Mouse (Mus musculus) hindbrain, embryonic 11.5 days (tissue): ENCODE measurements around the gene Pcgf5. TPM values are rescaled to one million over a fixed set of nuclear protein-coding genes. Genes with fewer than 3 reads are reported as not detected.
"Not testable (repeated sequence)": the region's sequence is repeated elsewhere in the genome, so short reads cannot be mapped to it uniquely, and the experiment has no call there.

ENCODE experiments used
- ATAC-seq: fragments of 200-750 bp; cut with Nextera tagmentation; 2 replicates; pipeline ENCODE4 v1.8.0; 2017; ENCODE audit warnings: mild to moderate bottlenecking, moderate TSS enrichment, moderate library complexity; ENCODE audit not compliant: low FRiP score
- DNase-seq: peaks from one replicate; pipeline ENCODE4 v3.0.0-alpha.2; 2015; ENCODE audit warnings: low spot score
- H3K27ac ChIP-seq: fragments of 300-500 bp; sonication (generic); 2 replicates; pipeline ENCODE4 v1.5.1; 2014; ENCODE audit warnings: mild to moderate bottlenecking, low read depth, low read length
- H3K27me3 ChIP-seq: fragments of 300-500 bp; sonication (generic); 2 replicates; pipeline ENCODE4 v1.6.1; 2014; ENCODE audit warnings: mild to moderate bottlenecking, low read length, moderate library complexity, mixed read lengths; ENCODE audit not compliant: control insufficient read depth, insufficient read depth
- H3K36me3 ChIP-seq: fragments of 300-500 bp; sonication (generic); 2 replicates; pipeline ENCODE4 v1.6.1; 2014; ENCODE audit warnings: mild to moderate bottlenecking, low read length, moderate library complexity, mixed read lengths; ENCODE audit not compliant: control insufficient read depth, insufficient read depth
- H3K4me1 ChIP-seq: fragments of 300-500 bp; sonication (generic); replicated peaks from 2 replicates; pipeline ENCODE4 v1.6.1; 2014; ENCODE audit warnings: low read length, mixed read lengths; ENCODE audit not compliant: control insufficient read depth, insufficient read depth
- H3K4me2 ChIP-seq: fragments of 300-500 bp; sonication (generic); replicated peaks from 2 replicates; pipeline ENCODE4 v1.6.1; 2014; ENCODE audit warnings: mild to moderate bottlenecking, low read depth, low read length
- H3K4me3 ChIP-seq: fragments of 300-500 bp; sonication (generic); 2 replicates; pipeline ENCODE4 v1.5.1; 2014; ENCODE audit warnings: low read depth, low read length
- H3K9ac ChIP-seq: fragments of 300-500 bp; sonication (generic); 2 replicates; pipeline ENCODE4 v1.6.1; 2014; ENCODE audit warnings: low read depth, low read length
- H3K9me3 ChIP-seq: fragments of 300-500 bp; sonication (generic); 2 replicates; pipeline ENCODE4 v1.6.1; 2016; ENCODE audit warnings: low read length; ENCODE audit not compliant: control insufficient read depth
- WGBS: fragments of 180-500 bp; shearing (Covaris S2); extraction: QIAGEN DNeasy Blood & Tissue Kit; methylation state at CpG from one replicate; pipeline ENCODE4 v1.1.7; 2014; 5-methylcytosine and 5-hydroxymethylcytosine counted together
- polyA plus RNA-seq: library from polyadenylated mRNA; unstranded; fragments of >200 nt; fragmentation: Nextera tagmentation; extraction: Ambion mirVana; gene quantifications from 2 replicates; pipeline ENCODE4 v1.2.1, GENCODE M21; 2014

Gene Pcgf5
- polyA plus RNA-seq, 1 experiment from 2014 or later = 11.0 TPM

DNA sequence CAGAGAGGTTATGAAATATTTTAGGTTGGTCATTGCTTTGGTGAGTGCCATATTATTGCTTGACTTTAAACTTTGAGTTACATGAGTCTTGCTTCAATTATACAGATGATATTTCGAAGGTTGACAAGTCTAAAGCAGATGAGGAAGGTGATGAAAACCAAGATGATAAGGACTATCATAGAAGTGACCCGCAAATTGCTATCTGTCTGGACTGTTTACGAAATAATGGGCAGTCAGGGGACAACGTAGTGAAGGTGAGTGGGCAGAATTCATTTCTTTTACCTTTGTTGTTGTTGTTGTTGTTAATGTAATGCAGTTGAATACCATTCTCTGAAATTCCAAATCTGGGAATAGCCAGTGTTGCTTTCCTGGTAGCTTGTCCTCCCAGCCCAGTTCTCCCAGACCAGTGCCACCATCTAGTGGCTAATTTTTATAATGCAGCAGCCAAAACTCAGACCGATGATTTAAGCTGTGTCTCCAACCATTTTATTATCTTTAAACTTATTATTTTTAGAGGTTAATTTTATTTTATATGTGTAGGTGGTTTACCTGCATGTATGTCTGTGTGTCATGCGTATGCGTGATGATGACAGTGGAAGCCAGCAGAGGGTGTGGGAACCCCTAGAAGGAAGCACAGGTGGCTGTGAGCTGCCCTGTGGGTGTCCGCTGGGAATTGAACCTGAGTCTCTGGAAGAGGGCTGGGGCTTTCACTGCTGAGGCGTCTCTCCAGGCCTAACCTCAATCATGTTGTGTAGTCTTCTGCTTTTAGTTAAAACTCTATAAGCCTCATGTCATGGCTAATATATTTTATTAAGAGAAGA lies 92.0 kb downstream of the Pcgf5 start:
- 55% methylated on average over 9 of the region's 9 CpGs for WGBS
- Histone ChIP-seq H3K27me3 (no peaks in the 10 kb centered on the region), H3K4me1 (no peaks in the 10 kb centered on the region), H3K4me2 (no peak overlapping the region), H3K27ac (no peak overlapping the region), H3K4me3 (no peak overlapping the region), H3K36me3 (no peaks in the 10 kb centered on the region), H3K9ac (no peak overlapping the region; the same call in 1 of the 2 replicates), H3K9me3 (no peaks in the 10 kb centered on the region)
- peak; percentile 61; the same call in 1 of the 2 replicates for ATAC-seq
- peak; percentile 74 for DNase-seq

DNA sequence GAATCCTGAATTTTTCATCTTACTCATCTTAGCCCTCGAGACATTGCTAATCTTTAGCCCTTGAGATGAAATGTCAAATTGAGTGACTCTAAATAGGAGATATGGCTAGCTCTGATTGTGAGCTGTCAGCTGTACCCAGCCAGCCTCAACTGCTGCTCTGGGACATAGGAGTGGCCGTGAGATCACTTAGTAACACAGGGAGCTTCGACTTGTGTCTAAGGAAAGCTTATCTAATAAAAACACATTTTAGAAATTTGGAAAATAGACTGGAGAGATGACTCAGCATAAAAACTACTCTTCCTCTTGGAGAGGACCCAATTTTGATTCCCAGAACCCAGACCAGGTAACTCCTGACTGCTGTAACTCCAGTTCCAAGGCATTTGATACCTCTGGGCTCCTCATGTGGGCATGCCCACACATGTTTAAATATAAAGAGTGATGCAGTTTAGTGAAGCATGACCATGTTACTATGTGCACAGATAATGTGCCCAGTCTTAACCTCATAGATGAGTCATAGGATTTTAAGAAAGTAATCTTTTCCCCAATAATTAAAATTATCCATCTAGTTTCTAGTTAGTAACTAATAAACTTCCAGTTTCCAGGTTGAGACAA lies 103.0 kb downstream of the Pcgf5 start:
- Histone ChIP-seq H3K9me3 (no peaks in the 10 kb centered on the region), H3K36me3 (no peaks in the 10 kb centered on the region), H3K4me2 (no peak overlapping the region), H3K27me3 (no peaks in the 10 kb centered on the region), H3K9ac (no peak overlapping the region), H3K4me3 (no peak overlapping the region), H3K4me1 (no peaks in the 10 kb centered on the region), H3K27ac (no peak overlapping the region)
- DNase-seq (no peak), ATAC-seq (no peak)
- 93% methylated on average over 3 of the region's 3 CpGs for WGBS

DNA sequence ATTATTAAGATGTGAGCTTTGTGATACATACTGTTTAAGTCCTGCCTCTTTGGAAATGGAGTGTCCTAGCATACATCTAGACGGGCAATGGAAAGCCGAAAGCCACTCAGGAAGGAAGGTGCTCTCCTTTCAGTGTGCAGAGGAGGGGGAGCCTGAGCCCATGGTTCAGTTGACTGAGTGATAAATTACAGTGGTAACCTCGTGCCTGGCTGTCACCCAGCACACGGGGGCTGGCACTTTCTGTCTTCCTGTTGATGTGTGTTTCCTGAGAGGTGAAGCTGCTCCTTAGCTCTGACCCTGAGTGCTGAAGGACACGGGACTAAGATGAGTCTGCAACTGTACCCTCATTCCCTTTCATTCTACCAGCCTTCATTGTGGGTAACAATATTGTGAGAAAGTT lies 103.6 kb downstream of the Pcgf5 start:
- Histone ChIP-seq H3K4me2 (no peak overlapping the region), H3K9me3 (no peaks in the 10 kb centered on the region), H3K36me3 (no peaks in the 10 kb centered on the region), H3K4me3 (no peak overlapping the region), H3K27ac (no peak overlapping the region), H3K9ac (no peak overlapping the region), H3K4me1 (no peaks in the 10 kb centered on the region), H3K27me3 (no peaks in the 10 kb centered on the region)
- WGBS = 53% methylated on average over 5 of the region's 5 CpGs
- ATAC-seq (no peak), DNase-seq (no peak)

DNA sequence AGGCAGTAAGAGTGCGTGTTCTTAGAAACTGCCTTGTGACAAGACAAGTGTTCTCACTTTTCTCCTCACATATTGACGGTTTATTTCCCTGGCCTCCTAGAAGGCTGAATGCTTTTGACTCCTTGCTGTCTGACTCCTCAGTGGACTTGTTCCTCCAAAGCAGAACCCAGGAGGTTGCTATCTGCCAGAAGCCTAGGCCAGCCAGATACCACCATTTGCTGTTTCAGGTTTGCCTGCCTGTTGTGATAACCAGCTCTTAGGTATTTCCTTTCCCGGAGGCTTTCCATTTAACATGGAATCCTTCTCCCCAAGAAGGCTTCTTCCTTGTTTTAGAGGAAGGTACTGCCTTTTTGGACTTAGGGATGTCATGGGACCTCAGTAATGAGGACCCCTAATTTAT lies 104.1 kb downstream of the Pcgf5 start:
- H3K9ac ChIP-seq, H3K36me3 ChIP-seq, H3K4me2 ChIP-seq, DNase-seq, H3K4me3 ChIP-seq, ATAC-seq, H3K27ac ChIP-seq, H3K4me1 ChIP-seq, H3K9me3 ChIP-seq, H3K27me3 ChIP-seq: not testable (repeated sequence)
- 83% methylated on average over 3 of the region's 3 CpGs for WGBS

DNA sequence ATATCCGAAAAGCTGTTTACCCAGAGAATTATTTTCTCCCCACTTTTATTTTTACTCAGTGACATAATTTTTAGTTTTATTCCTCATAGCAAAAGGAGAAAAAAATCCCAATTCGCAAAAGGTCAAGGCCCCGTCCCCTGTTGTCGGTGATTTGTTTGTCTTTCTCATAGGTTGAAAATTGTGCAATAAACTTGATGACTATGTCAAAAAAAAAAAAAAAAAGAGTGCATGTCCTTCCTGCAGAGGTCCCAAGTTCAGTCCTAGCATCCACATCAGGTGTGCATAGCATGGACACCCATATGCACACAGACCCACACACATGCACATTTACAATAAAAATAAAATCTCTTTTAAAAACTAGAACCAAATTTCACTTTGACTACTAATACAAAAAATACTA lies 105.3 kb downstream of the Pcgf5 start:
- H3K27me3 ChIP-seq = no peaks in the 10 kb centered on the region

DNA sequence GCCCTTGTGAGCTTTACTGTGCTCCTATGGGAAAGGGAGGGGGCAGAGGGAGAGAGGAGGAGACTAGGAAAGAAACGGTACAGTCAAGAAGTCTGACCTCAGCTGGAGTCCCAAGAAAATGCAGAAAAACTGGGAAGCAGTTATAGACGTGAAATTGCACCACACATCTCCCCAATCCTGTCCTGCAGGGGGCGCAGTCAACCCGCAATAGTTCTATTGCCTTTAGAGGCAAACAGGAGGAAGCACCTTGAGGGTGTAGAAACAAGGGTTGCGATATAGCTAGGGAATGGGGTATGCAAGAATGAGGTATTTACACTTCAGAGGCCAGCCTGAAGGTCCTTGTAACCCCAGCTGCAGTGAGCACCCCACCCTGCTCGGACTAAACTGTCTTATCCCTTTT lies 122.0 kb downstream of the Pcgf5 start:
- H3K27me3 ChIP-seq = no peaks in the 10 kb centered on the region
- no peaks in the 10 kb centered on the region for H3K36me3 ChIP-seq
- no peak for ATAC-seq
- no peak overlapping the region for H3K4me3 ChIP-seq
- H3K9me3 ChIP-seq = no peaks in the 10 kb centered on the region
- H3K4me2 ChIP-seq = no peak overlapping the region
- H3K9ac ChIP-seq = no peak overlapping the region
- H3K27ac ChIP-seq = no peak overlapping the region
- no peaks in the 10 kb centered on the region for H3K4me1 ChIP-seq
- 12% methylated on average over 6 of the region's 6 CpGs for WGBS
- peak; percentile 58 for DNase-seq

More for the DNA sequence above, 105.3 kb downstream of the Pcgf5 start:
- 90% methylated on average over 4 of the region's 4 CpGs for WGBS
- Histone ChIP-seq H3K4me1 (no peaks in the 10 kb centered on the region), H3K4me2 (no peak overlapping the region), H3K9me3 (no peaks in the 10 kb centered on the region), H3K27ac (no peak overlapping the region), H3K4me3 (no peak overlapping the region), H3K9ac (no peak overlapping the region), H3K36me3 (no peaks in the 10 kb centered on the region)
- no peak for ATAC-seq
- DNase-seq = no peak

DNA sequence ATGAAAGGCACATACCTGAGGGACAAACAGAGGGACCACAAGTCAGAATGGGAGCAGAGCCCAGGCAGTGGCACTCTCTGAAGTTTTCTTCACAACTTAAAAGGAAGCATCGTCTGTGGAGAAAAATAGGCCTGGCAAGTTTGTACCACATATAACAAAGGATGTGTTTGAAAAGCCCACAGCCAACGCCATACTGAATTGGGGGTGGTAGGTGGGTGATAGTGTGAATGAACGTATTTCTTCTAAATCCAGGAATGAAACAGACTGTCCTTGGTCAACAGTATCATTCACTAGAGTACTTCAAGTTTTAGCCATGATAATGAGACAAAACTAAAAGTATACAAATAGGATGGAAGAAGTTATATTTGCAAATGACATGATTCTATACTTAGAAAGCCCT lies 123.2 kb downstream of the Pcgf5 start:
- Histone ChIP-seq H3K4me3 (no peak overlapping the region), H3K4me2 (no peak overlapping the region), H3K36me3 (no peaks in the 10 kb centered on the region), H3K27me3 (no peaks in the 10 kb centered on the region), H3K9me3 (no peaks in the 10 kb centered on the region), H3K27ac (no peak overlapping the region), H3K9ac (no peak overlapping the region), H3K4me1 (no peaks in the 10 kb centered on the region)
- WGBS = 84% methylated on average over 3 of the region's 3 CpGs
- no peak for DNase-seq
- no peak for ATAC-seq

DNA sequence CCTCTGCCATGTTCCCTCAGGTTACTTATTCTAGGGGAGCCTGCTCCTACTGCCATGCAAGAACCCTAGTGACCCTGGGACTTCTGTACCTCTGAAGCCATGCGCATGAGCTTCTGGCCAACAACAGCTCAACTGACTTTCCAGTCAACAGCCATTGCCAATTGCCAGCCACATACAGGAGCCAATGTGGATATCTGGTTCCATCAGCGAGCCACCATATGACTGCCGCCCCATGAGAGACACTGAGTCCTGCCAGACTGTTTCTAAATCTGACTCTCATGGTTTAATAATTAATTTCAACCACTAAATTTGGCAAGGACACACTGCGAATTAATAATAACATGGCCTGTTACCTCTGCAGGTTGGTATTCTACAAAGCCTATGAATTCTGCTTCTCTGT lies 128.5 kb downstream of the Pcgf5 start:
- Histone ChIP-seq H3K4me1 (no peaks in the 10 kb centered on the region), H3K9me3 (no peaks in the 10 kb centered on the region), H3K27me3 (no peaks in the 10 kb centered on the region), H3K4me2 (no peak overlapping the region), H3K27ac (no peak overlapping the region), H3K4me3 (no peak overlapping the region), H3K36me3 (no peaks in the 10 kb centered on the region), H3K9ac (no peak overlapping the region)
- ATAC-seq (no peak), DNase-seq (no peak)
- WGBS = 98% methylated on average over 4 of the region's 4 CpGs

DNA sequence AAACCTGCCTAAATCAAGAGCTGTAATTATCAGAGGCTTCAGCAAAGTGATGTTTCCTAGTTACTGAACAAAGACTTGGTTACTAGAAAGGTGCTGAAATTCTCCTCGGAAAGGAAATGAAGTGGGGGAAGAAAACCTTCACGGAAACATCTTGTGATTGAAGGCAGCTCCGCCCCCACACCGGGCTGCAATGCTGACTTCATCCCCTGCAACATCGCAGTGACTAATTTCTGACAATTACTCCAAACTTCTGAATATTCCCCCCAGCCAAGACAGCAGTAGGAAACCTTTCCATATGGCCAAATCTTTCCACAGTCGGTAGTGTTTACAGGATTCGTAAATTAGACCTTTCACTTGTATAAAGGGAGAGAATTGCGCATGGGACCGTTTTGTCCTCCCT lies 129.0 kb downstream of the Pcgf5 start:
- Histone ChIP-seq H3K4me2 (no peak overlapping the region), H3K27ac (no peak overlapping the region), H3K4me1 (no peaks in the 10 kb centered on the region), H3K36me3 (no peaks in the 10 kb centered on the region), H3K9ac (no peak overlapping the region), H3K9me3 (no peaks in the 10 kb centered on the region), H3K4me3 (no peak overlapping the region), H3K27me3 (no peaks in the 10 kb centered on the region)
- no peak for ATAC-seq
- no peak for DNase-seq
- 59% methylated on average over 9 of the region's 9 CpGs for WGBS
